Mouse (Mus musculus) kidney, adult 2 months (tissue): ENCODE data around the gene Adamts5.

Source experiments
- CTCF ChIP-seq: fragments of 200-500 bp; conservative IDR thresholded peaks from 2 replicates; pipeline ENCODE4 v1.5.1; 2011; ENCODE audit warnings: low read depth, mild to moderate bottlenecking, control low read depth, low read length, moderate library complexity, mixed read lengths; ENCODE audit not compliant: insufficient read depth, insufficient read length
- POLR2A ChIP-seq: fragments of 200-500 bp; IDR thresholded peaks from one replicate; pipeline ENCODE4 v1.6.1; 2011; ENCODE audit warnings: low read depth, low read length, control low read depth

- TF ChIP-seq POLR2A (no peak), CTCF (no peak)
These were observed 5.7 kb downstream of the Adamts5 start for GRCm38 (mm10) chr16:85895948-85896347.
